Mouse (Mus musculus): Measurements from ENCODE around the gene Coro2a.

DNA sequence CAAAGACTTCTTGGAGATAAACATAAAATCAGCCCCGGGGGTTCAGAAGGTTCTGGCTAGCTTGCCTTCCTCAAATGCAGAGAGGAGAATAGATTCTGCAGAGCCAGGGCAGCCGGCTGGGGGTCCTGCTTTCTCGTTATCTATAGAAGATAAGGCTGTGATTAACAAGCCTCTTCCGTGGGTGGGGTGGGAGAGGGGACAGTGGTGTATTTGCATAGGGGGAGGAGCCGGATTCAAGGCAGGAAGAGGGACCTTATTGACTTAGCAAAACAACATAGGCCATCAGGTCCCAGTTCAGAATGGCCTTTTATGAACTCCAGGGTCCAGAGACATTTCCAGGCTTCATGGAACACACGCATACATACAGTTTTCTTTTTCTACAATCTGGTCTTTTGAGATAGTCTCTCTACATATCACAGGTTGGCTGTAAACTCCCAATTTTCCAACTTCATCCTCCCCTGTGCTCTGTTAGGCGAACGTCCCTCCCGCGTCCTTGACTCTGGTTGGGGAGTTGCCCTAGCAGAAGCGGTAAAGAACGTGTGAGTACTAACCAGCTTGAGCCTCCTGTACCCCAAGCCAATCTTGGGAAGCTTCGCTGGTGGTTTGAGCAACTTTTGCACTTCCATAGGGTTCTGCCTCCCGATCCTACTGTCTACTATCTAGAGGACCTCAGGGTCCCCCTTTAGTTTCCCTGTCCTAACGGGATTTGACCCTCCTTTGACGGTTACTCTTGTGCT lies 66.7 kb downstream of the Coro2a start:
- no peak for TF ChIP-seq CTCF (IDR thresholded peaks at IDR 0.05; ENCODE audit: extremely low read depth, insufficient read length, insufficient replicate concordance, low read depth, low read length)
- TF ChIP-seq POLR2A (IDR thresholded peaks at IDR 0.05; ENCODE audit: low read depth, low read length): peak; percentile 15; the same call in 1 of the 2 replicates

Data from small intestine, adult 2 months (tissue).